Mouse (Mus musculus) kidney, adult 2 months (tissue): ENCODE data around the gene Mtif3.

Source experiments
- CTCF ChIP-seq: fragments of 200-500 bp; conservative IDR thresholded peaks from 2 replicates; pipeline ENCODE4 v1.5.1; 2011; ENCODE audit warnings: low read depth, mild to moderate bottlenecking, control low read depth, low read length, moderate library complexity, mixed read lengths; ENCODE audit not compliant: insufficient read depth, insufficient read length
- POLR2A ChIP-seq: fragments of 200-500 bp; IDR thresholded peaks from one replicate; pipeline ENCODE4 v1.6.1; 2011; ENCODE audit warnings: low read depth, low read length, control low read depth

- TF ChIP-seq CTCF = no peak
- TF ChIP-seq POLR2A = no peak
These were observed 15.5 kb downstream of the Mtif3 start for GRCm38 (mm10) chr5:146948041-146948507.
